Mouse (Mus musculus) ES-Bruce4 (cell line): ENCODE data around the gene Selenos. TPM values are rescaled to one million over a fixed set of nuclear protein-coding genes. Genes with fewer than 3 reads are reported as not detected.
A peak's percentile ranks its signal among the peaks of the same experiment; 100 is the strongest.

ENCODE experiments used
- H3K27ac ChIP-seq: 2 replicates; pipeline ENCODE4 v1.5.1; 2012; ENCODE audit warnings: low read length, inconsistent platforms; ENCODE audit not compliant: insufficient read depth
- H3K27me3 ChIP-seq: 2 replicates; pipeline ENCODE4 v1.6.1; 2012; ENCODE audit warnings: mild to moderate bottlenecking, low read length, inconsistent platforms; ENCODE audit not compliant: control insufficient read depth, poor library complexity, insufficient read depth, severe bottlenecking
- H3K36me3 ChIP-seq: 2 replicates; pipeline ENCODE4 v1.6.1; 2012; ENCODE audit warnings: inconsistent platforms, mild to moderate bottlenecking, low read length, moderate library complexity; ENCODE audit not compliant: control insufficient read depth, poor library complexity, insufficient read depth, severe bottlenecking
- H3K4me1 ChIP-seq: one replicate; pipeline ENCODE4 v1.8.1; 2011; ENCODE audit warnings: low read length; ENCODE audit not compliant: control insufficient read depth, insufficient read depth
- H3K4me3 ChIP-seq: 2 replicates; pipeline ENCODE4 v1.5.1; 2011; ENCODE audit warnings: low read depth, mild to moderate bottlenecking, low read length
- H3K9ac ChIP-seq: 2 replicates; pipeline ENCODE4 v1.6.1; 2012; ENCODE audit warnings: low read depth, mild to moderate bottlenecking, inconsistent platforms; ENCODE audit not compliant: poor library complexity, severe bottlenecking
- H3K9me3 ChIP-seq: replicated peaks from 2 replicates; pipeline ENCODE4 v1.6.1; 2012; ENCODE audit warnings: mild to moderate bottlenecking, low read length, inconsistent platforms; ENCODE audit not compliant: control insufficient read depth, poor library complexity, insufficient read depth, severe bottlenecking
- CTCF ChIP-seq: IDR thresholded peaks from one replicate; pipeline ENCODE4 v1.8.1; 2011; ENCODE audit warnings: low read depth, low read length
- EP300 ChIP-seq: IDR thresholded peaks from 2 replicates; pipeline ENCODE4 v1.6.1; 2011; ENCODE audit warnings: low read depth, low read length; ENCODE audit not compliant: insufficient read depth
- POLR2A ChIP-seq: IDR thresholded peaks from one replicate; pipeline ENCODE4 v1.8.1; 2011; ENCODE audit warnings: low read length; ENCODE audit not compliant: insufficient read depth
- polyA plus RNA-seq: library from polyadenylated mRNA; stranded (reverse); fragments of >200 nt; gene quantifications from 2 replicates; pipeline ENCODE4 v1.2.4, GENCODE M21; 2011; ENCODE audit warnings: low read depth; ENCODE audit not compliant: missing spikeins, insufficient read depth, insufficient read length

Gene Selenos
- polyA plus RNA-seq, 1 experiment = 42.9 TPM

DNA sequence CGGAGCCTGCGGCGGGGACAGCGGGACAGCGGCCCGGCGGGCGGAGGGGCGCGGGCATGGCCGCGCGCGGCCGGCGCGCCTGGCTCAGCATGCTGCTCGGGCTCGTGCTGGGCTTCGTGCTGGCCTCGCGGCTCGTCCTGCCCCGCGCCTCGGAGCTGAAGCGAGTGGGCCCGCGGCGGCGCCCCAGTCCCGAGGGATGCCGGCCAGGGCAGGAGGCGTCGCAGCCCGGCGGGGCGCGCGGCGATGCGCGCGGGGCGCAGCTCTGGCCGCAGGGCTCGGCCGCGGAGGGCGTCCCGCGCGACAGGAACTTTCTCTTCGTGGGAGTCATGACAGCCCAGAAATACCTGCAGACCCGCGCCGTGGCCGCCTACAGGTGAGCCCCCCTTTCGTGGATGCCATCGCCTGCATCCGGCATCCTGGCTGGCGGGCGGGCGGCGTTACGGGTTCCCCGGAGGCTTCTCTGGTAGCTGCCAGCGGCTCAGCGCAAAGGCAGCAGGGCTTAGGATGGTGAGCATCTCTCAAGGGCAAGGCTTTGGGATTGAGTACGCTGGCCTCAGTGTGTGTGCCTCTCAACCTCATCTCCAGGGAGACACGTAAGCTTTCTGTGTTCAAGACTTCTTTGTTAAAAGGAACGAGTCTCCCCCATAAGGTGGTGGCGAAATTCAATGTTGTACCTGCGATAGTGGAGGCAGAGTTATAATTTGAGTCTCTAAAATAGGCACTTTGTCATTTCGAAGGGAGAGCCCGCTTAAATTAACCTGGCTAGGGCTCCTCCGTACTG is 30.6 kb downstream of the Selenos start:
- Histone ChIP-seq H3K9me3 (no peaks in the 10 kb centered on the region), H3K4me1 (no peaks in the 10 kb centered on the region), H3K4me3 (peak overlapping the region; percentile 69), H3K27me3 (0 out of 2 replicates have a peak, but pooled peaks cover 2% of the 10 kb centered on the region), H3K27ac (no peak overlapping the region), H3K36me3 (no peaks in the 10 kb centered on the region), H3K9ac (peak overlapping the region; percentile 92)
- TF ChIP-seq POLR2A (no peak), CTCF (no peak), EP300 (no peak)

- Histone ChIP-seq H3K27ac (no peak overlapping the region), H3K9me3 (no peaks in the 10 kb centered on the region), H3K27me3 (0 out of 2 replicates have a peak, but pooled peaks cover 2% of the 10 kb centered on the region), H3K4me1 (no peaks in the 10 kb centered on the region), H3K9ac (peak overlapping the region; percentile 92), H3K36me3 (no peaks in the 10 kb centered on the region), H3K4me3 (no peak overlapping the region)
- TF ChIP-seq EP300 = no peak
- no peak for TF ChIP-seq CTCF
- TF ChIP-seq POLR2A = no peak
Measured at GRCm38 (mm10) chr7:66110636-66111112, 31.2 kb downstream of the Selenos start.

GRCm38 (mm10) chr7:66111211-66111610 is 31.8 kb downstream of the Selenos start:
- H3K36me3 ChIP-seq = no peaks in the 10 kb centered on the region
- no peak for TF ChIP-seq CTCF
- TF ChIP-seq POLR2A = no peak
- no peak for TF ChIP-seq EP300
- H3K4me3 ChIP-seq = no peak overlapping the region
- H3K27ac ChIP-seq = no peak overlapping the region
- no peaks in the 10 kb centered on the region for H3K4me1 ChIP-seq
- H3K9me3 ChIP-seq = no peaks in the 10 kb centered on the region
- H3K9ac ChIP-seq = no peak overlapping the region
- H3K27me3 ChIP-seq = 0 out of 2 replicates have a peak, but pooled peaks cover 2% of the 10 kb centered on the region

DNA sequence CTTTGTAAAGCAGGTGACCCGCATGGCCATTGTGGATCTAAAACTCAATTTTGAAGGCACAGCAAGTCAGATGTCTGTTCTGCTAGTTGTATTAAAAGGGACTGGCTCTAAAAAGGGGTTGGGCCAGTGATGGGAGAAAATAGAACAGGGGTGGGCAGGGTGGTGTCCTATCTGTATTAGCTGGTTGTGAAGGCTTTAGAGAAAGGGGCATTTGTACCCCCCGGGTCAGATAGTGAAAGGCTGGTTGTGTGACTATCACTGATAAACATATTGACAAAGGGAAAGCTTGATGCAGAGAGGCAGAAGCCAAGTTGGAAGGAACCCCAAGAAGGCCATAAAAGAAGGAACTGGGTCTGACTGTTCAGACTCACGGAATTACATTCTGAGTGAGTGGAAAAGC is 34.1 kb downstream of the Selenos start:
- Histone ChIP-seq H3K36me3 (no peaks in the 10 kb centered on the region), H3K27ac (no peak overlapping the region), H3K4me3 (no peak overlapping the region), H3K9me3 (no peaks in the 10 kb centered on the region), H3K9ac (no peak overlapping the region), H3K4me1 (no peaks in the 10 kb centered on the region), H3K27me3 (0 out of 2 replicates have a peak, but pooled peaks cover 2% of the 10 kb centered on the region)
- TF ChIP-seq EP300 (no peak), CTCF (no peak), POLR2A (no peak)

DNA sequence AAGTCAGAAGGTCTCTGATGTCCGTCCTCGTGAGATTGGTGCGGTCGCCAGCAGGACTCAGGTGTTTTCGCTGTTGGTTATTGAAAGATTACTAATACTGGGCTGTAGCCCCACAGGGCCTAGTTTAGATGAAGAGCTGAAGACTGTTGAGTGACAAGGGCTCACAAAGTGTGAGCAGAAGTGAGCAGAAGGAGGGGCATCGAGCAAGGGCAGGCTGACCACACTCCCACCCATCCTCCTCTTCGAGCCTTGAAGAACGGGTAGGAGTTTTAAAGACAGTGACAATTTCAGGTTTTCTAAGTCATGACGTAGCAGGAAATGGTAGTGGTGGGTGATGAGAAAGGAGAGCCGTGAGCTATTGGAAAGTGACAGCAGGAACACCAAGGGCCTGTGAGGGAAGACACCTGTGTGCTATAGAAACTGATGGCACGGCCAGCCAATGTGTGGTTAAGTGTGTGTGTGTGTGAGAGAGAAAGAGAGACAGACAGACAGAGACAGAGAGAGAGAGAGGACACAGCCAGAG is 36.4 kb downstream of the Selenos start:
- Histone ChIP-seq H3K9ac (no peak overlapping the region), H3K36me3 (no peaks in the 10 kb centered on the region), H3K27me3 (no peaks in the 10 kb centered on the region), H3K4me1 (no peaks in the 10 kb centered on the region), H3K27ac (no peak overlapping the region), H3K9me3 (no peaks in the 10 kb centered on the region), H3K4me3 (no peak overlapping the region)
- TF ChIP-seq POLR2A (no peak), CTCF (no peak), EP300 (no peak)

GRCm38 (mm10) chr7:66116906-66117482 is 37.5 kb downstream of the Selenos start:
- Histone ChIP-seq H3K4me1 (no peaks in the 10 kb centered on the region), H3K9ac (no peak overlapping the region), H3K36me3 (no peaks in the 10 kb centered on the region), H3K4me3 (no peak overlapping the region), H3K9me3 (no peaks in the 10 kb centered on the region), H3K27me3 (no peaks in the 10 kb centered on the region), H3K27ac (no peak overlapping the region)
- no peak for TF ChIP-seq CTCF
- no peak for TF ChIP-seq EP300
- no peak for TF ChIP-seq POLR2A
